Mouse (Mus musculus) testis, adult 2 months (tissue): ENCODE data around the gene Supt6.

Experiments
- CTCF ChIP-seq: fragments of 200-500 bp; IDR thresholded peaks from 2 replicates; pipeline ENCODE4 v1.5.1; 2012; ENCODE audit warnings: low read depth, mild to moderate bottlenecking, inconsistent platforms, low read length, moderate library complexity; ENCODE audit not compliant: control insufficient read depth, insufficient read depth, insufficient replicate concordance
- POLR2A ChIP-seq: fragments of 200-500 bp; IDR thresholded peaks from 2 replicates; pipeline ENCODE4 v1.6.1; 2012; ENCODE audit warnings: low read depth, mild to moderate bottlenecking, inconsistent platforms, low read length, moderate library complexity; ENCODE audit not compliant: control insufficient read depth

GRCm38 (mm10) chr11:78183884-78184514, 61.8 kb downstream of the Supt6 start:
- TF ChIP-seq CTCF (no peak), POLR2A (no peak)
